In genomic region chr1:128328218-128328617, GRCm38 (mm10) we compare ENCODE assay signal across 19 mouse cellular contexts. TPM values are rescaled to one million over a fixed set of nuclear protein-coding genes. Genes with fewer than 3 reads are reported as not detected.
"Had no signal": no experiment of that assay in that cellular context is flagged by ENCODE, and none has a peak within 500 bp of the region (broad histone marks: within the 10 kb centered on the region; RNA-seq: fewer than 3 reads in every experiment).

Gene Lct, minus strand, starts transcription at chr1:128328318.

- H3K4me1 ChIP-seq: limb, embryonic 12.5 days; midbrain, embryonic 12.5 days; neural tube, embryonic 13.5 days had no signal

- H3K27ac ChIP-seq: hindbrain, embryonic 14.5 days; kidney, postnatal 0 days; limb, embryonic 12.5 days; liver, embryonic 15.5 days; macrophage; midbrain, embryonic 12.5 days; neural tube, embryonic 13.5 days; stomach, postnatal 0 days had no signal

- ATAC-seq: midbrain, embryonic 16.5 days had no signal

- H3K9me3 ChIP-seq: limb, embryonic 12.5 days; liver, embryonic 15.5 days; megakaryocyte, embryonic 14.5 days; midbrain, embryonic 12.5 days; neural tube, embryonic 13.5 days had no signal

- H3K9ac ChIP-seq: hindbrain, embryonic 14.5 days; limb, embryonic 12.5 days; liver, embryonic 15.5 days; lung, embryonic 14.5 days; midbrain, embryonic 12.5 days; neural tube, embryonic 13.5 days had no signal

- H3K4me2 ChIP-seq: hindbrain, embryonic 14.5 days; limb, embryonic 12.5 days; liver, embryonic 15.5 days; lung, embryonic 14.5 days; midbrain, embryonic 12.5 days; neural tube, embryonic 13.5 days had no signal

- H3K4me3 ChIP-seq: limb, embryonic 12.5 days; liver, embryonic 15.5 days; megakaryocyte, embryonic 14.5 days; midbrain, embryonic 12.5 days; neural tube, embryonic 13.5 days had no signal

- H3K27me3 ChIP-seq: limb, embryonic 12.5 days; liver, embryonic 15.5 days; megakaryocyte, embryonic 14.5 days; midbrain, embryonic 12.5 days; neural tube, embryonic 13.5 days had no signal

- DNase-seq: kidney, adult 11 months; kidney, adult 9 months; kidney, postnatal 36 days; lung, embryonic 14.5 days; lung, postnatal 14 days; retina, postnatal 1 day; right cerebral cortex, postnatal 4 days; thymus, postnatal 4 days had no signal

RNA-seq across cellular contexts. Expression of gene Lct, which starts in this region (rescaled TPM):
- total RNA-seq: liver, adult 2 months had no signal
- polyA plus RNA-seq: liver, adult 2 months; macrophage had no signal
